Comparison of ENCODE assay signal across 9 mouse cellular contexts in genomic region chr9:107619546-107619879, GRCm38 (mm10). TPM values are rescaled to one million over a fixed set of nuclear protein-coding genes. Genes with fewer than 3 reads are reported as not detected.
DNase-seq lines count a peak whose midpoint lies in the region; ATAC-seq and TF ChIP-seq lines count a peak whose summit lies in the region.
"Had no signal": no experiment of that assay in that cellular context is flagged by ENCODE, and none has a peak within 500 bp of the region (broad histone marks: within the 10 kb centered on the region; RNA-seq: fewer than 3 reads in every experiment).

No protein-coding gene starts in this region.

- no peak for TF ChIP-seq CTCF in left cerebral cortex, adult 2 months (IDR thresholded peaks at IDR 0.05)
- no peak for TF ChIP-seq CTCF in heart, postnatal 0 days (IDR thresholded peaks at IDR 0.05; ENCODE audit: low read depth)

- peaks cover 56% of the 10 kb centered on the region for H3K36me3 ChIP-seq in heart, postnatal 0 days (replicated peaks; ENCODE audit: control insufficient read depth, insufficient read depth, low read length)
- H3K36me3 ChIP-seq in midbrain, embryonic 15.5 days (replicated peaks) = peaks cover 29% of the 10 kb centered on the region

- peak; percentile 72 for DNase-seq in adrenal gland, adult 2 months
- no peak for DNase-seq in adrenal gland, postnatal 10 days
- no peak for DNase-seq in left cerebral cortex, adult 2 months (ENCODE audit: extremely low spot score in 1 of 2, low spot score in 2 of 2)
- DNase-seq in left cerebral cortex, adult 8-10 months (ENCODE audit: low spot score in 2 of 2) = no peak
- DNase-seq in heart, postnatal 0 days (ENCODE audit: low spot score) = no peak
- DNase-seq in thymus, postnatal 36 days = no peak
- no peak for DNase-seq in right cerebral cortex, postnatal 25 days
- DNase-seq: right cerebral cortex, postnatal 14 days had no signal

- WGBS in heart, postnatal 0 days = 10% methylated on average over 13 of the region's 13 CpGs
- 82% methylated on average over 13 of the region's 13 CpGs for WGBS in midbrain, embryonic 15.5 days

- no peaks in the 10 kb centered on the region for H3K9me3 ChIP-seq in heart, postnatal 0 days (replicated peaks; ENCODE audit: control insufficient read depth, low read length)
- no peaks in the 10 kb centered on the region for H3K9me3 ChIP-seq in midbrain, embryonic 15.5 days

- intact Hi-C loops in left cerebral cortex, adult 2 months (cut with DNase I) = no loop called here

- H3K27ac ChIP-seq in left cerebral cortex, adult 2 months = 0 out of 2 replicates have a peak overlapping the region, but pooled peaks have one; percentile 64
- H3K27ac ChIP-seq in heart, postnatal 0 days (ENCODE audit: low read depth) = peak overlapping the region; percentile 93
- H3K27ac ChIP-seq in midbrain, embryonic 15.5 days = peak overlapping the region; percentile 60

- peaks cover 48% of the 10 kb centered on the region for H3K4me1 ChIP-seq in heart, postnatal 0 days (ENCODE audit: control insufficient read depth, insufficient read depth)
- H3K4me1 ChIP-seq in midbrain, embryonic 15.5 days = peaks cover 17% of the 10 kb centered on the region

- no peaks in the 10 kb centered on the region for H3K27me3 ChIP-seq in heart, postnatal 0 days (ENCODE audit: control insufficient read depth, insufficient read depth, low read length)
- no peaks in the 10 kb centered on the region for H3K27me3 ChIP-seq in midbrain, embryonic 15.5 days (replicated peaks)

- no peak overlapping the region for H3K9ac ChIP-seq in heart, postnatal 0 days (replicated peaks; ENCODE audit: low read depth, low read length)
- no peak overlapping the region for H3K9ac ChIP-seq in midbrain, embryonic 15.5 days

- peak overlapping the region; percentile 2; the same call in 1 of the 2 replicates for H3K4me2 ChIP-seq in heart, postnatal 0 days (ENCODE audit: low read depth, low read length)
- no peak overlapping the region for H3K4me2 ChIP-seq in midbrain, embryonic 15.5 days

- no peak for TF ChIP-seq EP300 in heart, postnatal 0 days (IDR thresholded peaks at IDR 0.05; ENCODE audit: low read depth)

- H3K4me3 ChIP-seq in left cerebral cortex, adult 2 months = no peak overlapping the region
- H3K4me3 ChIP-seq in heart, postnatal 0 days (ENCODE audit: low read depth, low read length) = no peak overlapping the region
- H3K4me3 ChIP-seq in midbrain, embryonic 15.5 days = no peak overlapping the region

- ATAC-seq in heart, postnatal 0 days (ENCODE audit: insufficient read depth, low read depth) = no peak
- ATAC-seq in midbrain, embryonic 15.5 days (replicated peaks) = no peak

RNA-seq across cellular contexts. Expression of gene Sema3b, which starts 10.5 kb away (rescaled TPM):
- total RNA-seq in adrenal gland, adult 2 months (2021) = 1 to 10 TPM; 3.7 to 4.1 TPM
- polyA plus RNA-seq in adrenal gland, adult 2 months (2012; rRNA removed) = 8.3 and 10.4 TPM in 2 replicates
- total RNA-seq in adrenal gland, postnatal 10 days (2021) = 10 to 100 TPM in 1 of 2 experiments, 1 to 10 TPM in 1; 9.5 to 13.2 TPM
- total RNA-seq in left cerebral cortex, adult 2 months (2021) = 1 to 10 TPM; 3.3 to 4.1 TPM
- total RNA-seq in left cerebral cortex, adult 8-10 months (2022) = 1 to 10 TPM; 5.1 to 5.9 (median 5.3) TPM
- 21.0 and 34.9 TPM in 2 replicates for total RNA-seq in heart, postnatal 0 days (2014; rRNA removed; ENCODE audit: low replicate concordance)
- 8.9 and 9.1 TPM in 2 replicates for polyA plus RNA-seq in heart, postnatal 0 days (2015; fragmentation: Nextera tagmentation; extraction: Ambion mirVana)
- 4.3 and 4.9 TPM in 2 replicates for polyA plus RNA-seq in midbrain, embryonic 15.5 days (2015; fragmentation: Nextera tagmentation; extraction: Ambion mirVana)

RNA-seq across cellular contexts. Expression of gene Gnai2, which starts 15.7 kb away (rescaled TPM):
- total RNA-seq in adrenal gland, adult 2 months (2021) = 100 to 1,000 TPM; 198 to 278 TPM
- 330 and 345 TPM in 2 replicates for polyA plus RNA-seq in adrenal gland, adult 2 months (2012; rRNA removed)
- 100 to 1,000 TPM; 292 to 327 TPM for total RNA-seq in adrenal gland, postnatal 10 days (2021)
- 100 to 1,000 TPM; 201 to 213 TPM for total RNA-seq in left cerebral cortex, adult 2 months (2021)
- 100 to 1,000 TPM; 239 to 252 (median 247) TPM for total RNA-seq in left cerebral cortex, adult 8-10 months (2022)
- 472 and 473 TPM in 2 replicates for total RNA-seq in heart, postnatal 0 days (2014; rRNA removed; ENCODE audit: low replicate concordance)
- polyA plus RNA-seq in heart, postnatal 0 days (2015; fragmentation: Nextera tagmentation; extraction: Ambion mirVana) = 291 and 295 TPM in 2 replicates
- 299 and 386 TPM in 2 replicates for polyA plus RNA-seq in midbrain, embryonic 15.5 days (2015; fragmentation: Nextera tagmentation; extraction: Ambion mirVana)

RNA-seq across cellular contexts. Expression of gene Ifrd2, which starts 32.1 kb away (rescaled TPM):
- 10 to 100 TPM; 36.0 to 41.7 TPM for total RNA-seq in adrenal gland, adult 2 months (2021)
- 67.3 and 80.0 TPM in 2 replicates for polyA plus RNA-seq in adrenal gland, adult 2 months (2012; rRNA removed)
- total RNA-seq in adrenal gland, postnatal 10 days (2021) = 10 to 100 TPM; 37.4 to 40.9 TPM
- total RNA-seq in left cerebral cortex, adult 2 months (2021) = 10 to 100 TPM; 10.5 to 10.9 TPM
- 10 to 100 TPM; 11.3 to 15.5 (median 15.3) TPM for total RNA-seq in left cerebral cortex, adult 8-10 months (2022)
- total RNA-seq in heart, postnatal 0 days (2014; rRNA removed; ENCODE audit: low replicate concordance) = 22.3 and 31.2 TPM in 2 replicates
- 28.6 and 33.6 TPM in 2 replicates for polyA plus RNA-seq in heart, postnatal 0 days (2015; fragmentation: Nextera tagmentation; extraction: Ambion mirVana)
- polyA plus RNA-seq in midbrain, embryonic 15.5 days (2015; fragmentation: Nextera tagmentation; extraction: Ambion mirVana) = 14.5 and 16.9 TPM in 2 replicates

RNA-seq across cellular contexts. Expression of gene Hyal3, which starts 38.9 kb away (rescaled TPM):
- total RNA-seq in adrenal gland, adult 2 months (2021) = 1 to 10 TPM; 1.3 to 1.4 TPM
- polyA plus RNA-seq in adrenal gland, adult 2 months (2012; rRNA removed) = 1.8 and 2.2 TPM in 2 replicates
- total RNA-seq in adrenal gland, postnatal 10 days (2021) = 1 to 10 TPM; 1.0 to 1.2 TPM
- total RNA-seq in left cerebral cortex, adult 2 months (2021) = 1 to 10 TPM in 1 of 2 experiments, under 1 TPM in 1; 0.97 to 1.2 TPM
- 1 to 10 TPM; 1.0 to 1.7 (median 1.1) TPM for total RNA-seq in left cerebral cortex, adult 8-10 months (2022)
- 0.65 and 0.66 TPM in 2 replicates for total RNA-seq in heart, postnatal 0 days (2014; rRNA removed; ENCODE audit: low replicate concordance)
- polyA plus RNA-seq in heart, postnatal 0 days (2015; fragmentation: Nextera tagmentation; extraction: Ambion mirVana) = 0.29 and 0.44 TPM in 2 replicates
- polyA plus RNA-seq in midbrain, embryonic 15.5 days (2015; fragmentation: Nextera tagmentation; extraction: Ambion mirVana) = 1.8 TPM in 2 replicates

RNA-seq across cellular contexts. Expression of gene Naa80, which starts 40.8 kb away (rescaled TPM):
- total RNA-seq in adrenal gland, adult 2 months (2021) = 10 to 100 TPM; 15.9 to 19.2 TPM
- 111 TPM in 2 replicates for polyA plus RNA-seq in adrenal gland, adult 2 months (2012; rRNA removed)
- total RNA-seq in adrenal gland, postnatal 10 days (2021) = 10 to 100 TPM; 17.7 to 20.6 TPM
- 10 to 100 TPM; 11.3 to 12.6 TPM for total RNA-seq in left cerebral cortex, adult 2 months (2021)
- 10 to 100 TPM in 3 of 4 experiments, 1 to 10 TPM in 1; 9.1 to 17.4 (median 13.3) TPM for total RNA-seq in left cerebral cortex, adult 8-10 months (2022)
- 28.4 and 58.8 TPM in 2 replicates for total RNA-seq in heart, postnatal 0 days (2014; rRNA removed; ENCODE audit: low replicate concordance)
- polyA plus RNA-seq in heart, postnatal 0 days (2015; fragmentation: Nextera tagmentation; extraction: Ambion mirVana) = 14.5 and 17.5 TPM in 2 replicates
- 21.4 and 23.1 TPM in 2 replicates for polyA plus RNA-seq in midbrain, embryonic 15.5 days (2015; fragmentation: Nextera tagmentation; extraction: Ambion mirVana)
